Mouse (Mus musculus) adrenal gland, postnatal 25 days (tissue): ENCODE measurements at regions not wholly inside any gene's neighbourhood (a gene's known extent, or its start where the extent isn't known, plus 50 kb on each side); places are given as distances from the start of the nearest gene placed in this dataset.

ENCODE experiments used
- DNase-seq: peaks from one replicate; pipeline ENCODE4 v3.0.0; 2021; ENCODE audit warnings: mixed read lengths

DNA sequence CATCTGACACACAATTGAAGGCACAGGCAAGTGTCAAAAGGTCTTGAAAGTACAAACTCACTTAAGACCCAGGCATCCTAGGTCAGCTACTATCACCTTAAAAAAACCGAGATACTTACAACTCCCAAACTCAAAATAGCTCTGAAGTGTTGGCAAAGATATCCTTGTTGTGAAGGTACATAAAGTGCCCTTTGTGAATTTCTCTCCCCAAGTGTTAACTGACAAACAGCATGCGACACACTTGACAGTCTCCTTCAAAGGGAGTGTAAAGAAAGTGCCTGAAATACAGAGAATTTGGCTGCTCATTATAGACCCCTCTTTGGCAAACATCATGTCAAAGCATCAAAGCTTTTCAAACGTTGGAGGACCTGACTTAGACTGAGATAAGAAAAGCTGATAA lies 2634.2 kb downstream of the 9330182O14Rik start:
- DNase-seq: no peak

DNA sequence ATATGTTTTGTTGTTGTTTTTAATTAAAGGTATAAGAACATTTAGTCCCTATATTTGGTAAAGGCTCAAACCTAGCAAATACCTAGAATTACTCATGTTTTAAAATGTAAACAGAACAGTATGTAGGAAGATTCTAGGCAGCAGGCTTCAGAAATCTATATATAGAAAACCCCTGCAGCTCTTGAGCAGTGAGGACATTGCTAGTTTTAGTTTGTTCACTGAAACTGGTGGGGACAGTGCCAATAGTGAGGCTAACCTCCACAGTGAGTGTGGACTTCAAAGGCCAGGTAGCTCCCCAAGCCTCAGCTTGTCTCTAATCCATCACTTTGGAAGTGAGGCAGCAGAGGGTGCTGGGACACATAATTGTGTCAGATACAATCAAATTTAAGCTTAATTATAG lies 2645.7 kb downstream of the 9330182O14Rik start:
- no peak for DNase-seq

DNA sequence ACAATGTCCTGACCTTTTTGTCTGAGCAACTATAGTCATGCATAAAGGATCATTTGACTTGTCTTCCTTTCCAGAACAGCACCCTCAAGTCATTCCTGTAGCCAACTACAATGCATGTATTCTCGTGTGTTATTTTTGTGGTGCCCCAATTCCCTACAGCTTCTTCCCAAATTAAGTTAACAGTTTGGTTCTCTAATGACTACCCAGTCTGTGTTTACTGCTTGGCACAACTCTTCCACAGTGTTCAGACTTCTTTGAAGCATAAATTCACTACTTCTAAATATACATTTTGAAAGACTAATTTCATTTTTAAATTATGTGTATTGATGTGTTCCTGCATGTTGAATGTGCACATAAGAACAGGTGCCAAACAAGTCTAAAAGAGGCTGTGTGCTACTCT lies 2667.1 kb downstream of the 9330182O14Rik start:
- DNase-seq: no peak

DNA sequence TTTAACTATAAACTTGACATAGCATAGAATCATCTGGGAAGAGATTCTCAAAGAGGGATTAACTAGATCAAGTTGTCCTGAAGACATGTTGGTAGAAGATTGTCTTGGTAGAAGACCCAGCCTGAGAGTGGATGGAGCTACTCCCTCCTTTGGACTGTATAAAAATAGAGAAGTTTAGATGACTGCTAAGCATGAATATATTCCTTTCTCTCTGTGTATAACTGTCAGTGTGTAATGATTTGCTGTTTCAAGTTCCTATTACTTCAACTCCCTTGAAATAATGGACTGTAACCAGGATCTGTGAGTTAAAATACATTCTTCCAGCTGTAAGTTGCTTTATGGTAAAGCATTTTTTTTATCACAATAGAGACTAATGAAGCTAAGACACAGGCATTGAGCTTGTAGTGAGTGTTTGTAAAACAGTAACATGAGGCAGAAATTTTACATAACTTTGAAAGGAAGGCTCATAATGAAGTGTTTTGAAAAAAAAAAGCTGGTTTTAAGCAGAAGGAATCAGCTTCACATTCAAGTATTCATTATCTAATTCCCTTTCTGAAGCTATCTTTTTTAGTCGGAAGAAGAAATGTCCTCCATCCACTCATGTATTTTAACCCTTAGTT lies 2676.8 kb downstream of the 9330182O14Rik start:
- DNase-seq: no peak

DNA sequence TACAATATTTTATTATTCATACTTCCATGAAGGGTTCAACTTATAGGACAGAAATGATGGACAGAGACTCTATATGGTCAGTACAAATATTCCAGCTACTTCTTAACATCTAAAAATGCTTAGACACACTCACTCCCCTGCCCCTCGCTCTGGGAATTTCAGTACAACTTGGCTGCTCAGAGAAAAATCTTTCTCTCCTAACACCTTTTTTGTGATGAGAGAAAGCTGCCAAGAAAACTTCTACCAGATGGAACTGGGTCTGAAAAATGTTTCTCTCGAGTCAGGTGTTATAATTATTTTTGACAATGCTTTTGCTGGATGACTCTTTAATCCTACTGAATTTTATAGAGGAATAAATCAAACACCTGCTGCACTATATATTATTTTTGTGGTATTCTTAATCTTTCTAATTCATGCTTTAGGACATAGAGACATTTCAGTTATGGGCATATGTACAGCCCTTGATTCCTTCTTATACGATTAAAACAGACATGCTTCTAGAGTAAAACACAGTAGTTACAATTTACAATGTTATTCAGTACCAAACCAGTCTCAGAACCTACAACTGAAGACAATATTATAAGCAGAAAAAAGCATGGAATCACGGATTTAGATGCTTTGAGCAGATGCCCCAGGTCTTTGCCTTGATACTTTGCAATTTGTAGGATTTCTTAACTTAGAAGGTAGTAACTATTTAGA lies 2681.0 kb downstream of the 9330182O14Rik start:
- no peak for DNase-seq

DNA sequence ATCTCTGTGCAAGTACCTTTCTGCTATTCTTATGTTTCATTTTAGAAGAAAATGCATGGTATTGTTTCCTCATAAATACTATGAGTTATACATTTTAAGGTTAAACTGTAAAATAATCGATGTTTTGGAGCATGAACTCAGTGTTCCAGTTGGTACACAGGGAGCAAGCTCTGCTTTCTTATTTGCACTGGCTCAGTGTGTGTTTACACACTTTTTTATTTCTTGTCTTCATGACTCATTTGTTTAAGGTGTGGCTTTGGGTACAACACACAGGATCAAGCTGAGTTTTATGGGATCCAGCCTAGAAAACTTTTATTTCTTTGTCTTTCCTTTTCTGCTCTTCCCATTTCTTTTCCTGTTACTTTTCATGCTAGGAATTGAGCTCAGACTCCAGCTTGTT lies 2704.7 kb downstream of the 9330182O14Rik start:
- no peak for DNase-seq

DNA sequence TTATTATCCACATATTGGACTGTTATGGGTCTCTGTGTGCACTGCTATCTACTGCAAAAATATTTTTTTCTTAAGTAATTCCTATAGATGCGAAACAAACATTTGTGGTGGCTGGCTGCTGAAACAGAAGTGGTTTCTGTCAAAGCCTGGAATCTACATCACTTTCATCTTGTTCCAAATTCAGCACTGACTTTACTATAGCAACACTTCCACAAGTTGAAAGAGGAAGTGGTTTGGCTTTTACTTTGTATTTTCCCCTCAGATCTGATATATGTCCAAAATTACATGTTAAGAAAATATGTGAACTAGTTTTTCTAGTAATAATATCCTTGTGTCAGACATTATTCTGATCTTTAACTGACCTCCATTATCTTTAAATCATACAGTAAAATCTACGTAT lies 2715.8 kb downstream of the 9330182O14Rik start:
- DNase-seq: no peak

DNA sequence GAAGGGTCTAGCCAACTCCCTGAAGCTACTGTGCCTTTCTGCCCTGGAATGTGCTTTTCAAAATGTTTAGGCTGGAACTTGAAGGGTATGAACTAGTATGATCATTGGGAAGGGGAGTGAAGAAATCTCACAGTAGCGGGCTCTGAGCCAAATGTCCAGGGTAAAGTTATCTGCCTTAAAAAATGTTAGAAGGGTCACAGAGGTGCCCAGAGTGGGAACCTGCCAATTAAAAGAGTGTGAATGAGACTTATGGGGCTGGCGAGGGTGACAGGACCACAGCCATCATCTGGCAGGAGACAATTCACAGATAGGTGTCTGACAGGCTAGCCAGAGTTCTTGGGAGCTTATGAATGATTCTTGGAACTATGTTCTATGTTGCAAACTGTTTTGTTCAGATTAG lies 2738.3 kb downstream of the 9330182O14Rik start:
- no peak for DNase-seq

DNA sequence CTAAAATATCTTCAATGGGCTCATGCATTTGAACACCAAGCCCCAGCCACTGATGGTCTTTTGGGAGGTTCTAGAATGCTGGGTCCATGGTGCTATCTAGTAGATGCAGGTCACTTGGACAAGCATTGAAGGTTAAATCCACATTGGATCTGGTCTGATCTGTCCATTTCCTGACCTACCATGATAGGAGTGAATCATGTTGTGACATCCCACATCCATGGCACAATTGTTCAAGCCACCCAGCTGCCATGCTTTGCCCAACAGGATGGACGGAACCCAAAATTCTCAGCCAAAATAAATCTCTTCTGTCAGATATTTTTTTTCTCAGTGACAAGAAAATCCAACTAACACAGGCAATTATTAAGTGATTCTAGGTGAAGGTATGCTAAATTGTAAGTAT lies 2760.4 kb downstream of the 9330182O14Rik start:
- DNase-seq: no peak

DNA sequence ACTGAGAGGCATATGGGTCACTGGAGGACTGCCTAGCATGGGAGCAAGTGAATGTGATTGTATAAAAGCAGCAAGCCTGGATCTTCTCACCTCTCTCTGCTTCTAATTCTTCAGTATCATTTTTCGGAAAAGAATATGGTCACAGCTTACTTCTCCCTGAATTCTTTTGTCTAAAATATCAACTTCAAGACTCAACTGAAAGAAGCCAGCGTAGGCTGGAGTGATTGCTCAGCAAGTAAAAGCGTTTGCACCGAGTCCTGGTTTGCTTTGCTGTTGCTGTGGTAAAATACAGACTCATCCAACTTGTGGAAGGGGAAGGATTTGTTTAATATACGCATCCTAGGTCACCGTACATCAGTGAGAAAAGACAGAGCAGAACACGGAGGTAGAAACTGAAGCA lies 2765.9 kb downstream of the 9330182O14Rik start:
- no peak for DNase-seq

DNA sequence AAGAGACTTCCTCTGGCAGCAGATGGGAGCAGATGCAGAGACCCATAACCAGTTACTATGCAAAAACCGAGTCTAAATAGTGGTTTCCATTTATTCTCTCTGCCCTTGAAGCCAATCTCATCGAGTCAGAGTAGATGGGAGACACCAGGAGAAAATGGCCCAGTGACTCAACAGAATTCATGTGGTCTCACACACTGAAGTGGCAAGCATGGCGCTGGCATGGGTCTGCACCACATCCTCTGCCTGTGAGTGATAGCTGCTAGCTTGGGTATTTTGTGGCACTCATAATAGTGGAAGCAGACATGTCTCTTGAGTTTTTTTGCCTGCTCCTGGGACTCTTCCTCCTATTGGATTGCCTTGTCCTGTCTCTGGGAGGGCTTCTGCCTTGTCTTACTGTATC lies 2767.6 kb downstream of the 9330182O14Rik start:
- DNase-seq: no peak

DNA sequence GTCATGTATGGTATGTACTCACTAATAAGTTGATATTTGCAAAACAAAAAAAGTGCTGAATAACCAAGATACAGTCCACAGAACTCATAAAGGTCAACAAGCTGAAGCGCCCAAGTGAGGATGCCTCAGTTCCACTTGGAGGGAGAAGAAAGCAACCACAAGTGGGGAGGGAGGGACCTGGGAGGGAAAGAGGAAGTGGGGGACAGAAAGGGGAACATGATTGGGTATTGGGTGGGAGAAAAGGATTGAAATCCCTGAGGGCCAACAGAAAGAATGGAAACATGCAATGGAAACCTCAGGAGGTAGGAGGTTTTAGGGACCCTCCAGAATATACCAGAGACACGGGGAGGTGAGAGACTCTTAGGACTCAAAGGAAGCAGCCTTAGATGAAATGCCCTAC lies 2777.2 kb downstream of the 9330182O14Rik start:
- no peak for DNase-seq

DNA sequence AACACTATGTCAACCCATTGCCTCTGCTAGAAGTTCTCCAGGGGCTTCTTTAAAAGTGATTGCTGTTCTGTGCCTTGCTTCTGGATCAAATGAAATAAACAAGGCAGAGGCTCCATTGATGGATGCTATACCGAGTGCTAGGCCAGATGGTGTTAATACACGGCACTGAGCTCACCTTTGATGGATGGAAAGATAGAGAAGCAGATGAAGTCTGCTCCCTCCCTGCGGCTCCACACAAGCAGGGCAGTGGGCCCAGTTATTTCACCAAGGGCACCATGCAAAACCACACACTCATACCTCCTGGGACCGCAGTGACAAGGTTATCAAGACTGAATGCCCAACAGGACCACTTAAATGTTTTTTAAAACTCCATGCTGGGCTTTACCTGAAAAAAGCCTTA lies 2778.7 kb downstream of the 9330182O14Rik start:
- DNase-seq: no peak

DNA sequence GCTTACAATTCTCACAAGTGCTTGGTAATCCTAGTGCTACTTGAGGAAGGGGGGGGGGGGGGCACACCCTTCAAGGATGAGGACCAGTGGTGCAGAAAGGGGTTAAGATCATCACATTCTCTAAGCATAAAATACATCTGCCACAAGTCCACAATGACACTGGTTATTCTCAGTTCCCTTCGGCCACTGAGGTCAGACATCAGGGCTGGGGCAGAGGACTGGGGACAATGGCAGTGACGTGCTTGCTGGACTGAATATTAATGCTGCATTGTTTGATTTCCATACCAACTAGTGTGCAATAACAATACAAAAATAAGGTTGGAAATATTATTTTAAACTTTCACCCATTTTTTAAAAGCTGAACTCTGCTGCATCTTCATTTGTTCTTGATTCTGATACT lies 2779.1 kb downstream of the 9330182O14Rik start:
- no peak for DNase-seq

DNA sequence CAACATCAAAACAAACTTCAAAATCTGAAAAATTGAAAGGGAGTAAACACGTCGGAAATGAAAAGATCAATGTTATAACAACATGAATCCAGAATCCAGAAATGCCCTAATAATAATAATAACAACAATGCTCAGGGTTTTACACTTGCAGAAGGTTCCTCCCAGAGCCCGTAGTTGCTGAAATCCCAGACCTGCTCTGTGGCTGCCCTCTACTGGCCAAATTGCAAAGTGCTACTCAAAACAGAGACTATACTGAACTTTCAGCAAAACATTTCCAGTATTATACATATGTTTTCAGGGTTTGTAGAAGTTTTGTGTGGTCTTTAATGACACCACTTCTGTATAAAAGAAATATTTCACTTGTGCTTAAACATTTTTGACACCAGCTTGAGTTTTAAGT lies 2779.9 kb downstream of the 9330182O14Rik start:
- DNase-seq: peak; percentile 37

DNA sequence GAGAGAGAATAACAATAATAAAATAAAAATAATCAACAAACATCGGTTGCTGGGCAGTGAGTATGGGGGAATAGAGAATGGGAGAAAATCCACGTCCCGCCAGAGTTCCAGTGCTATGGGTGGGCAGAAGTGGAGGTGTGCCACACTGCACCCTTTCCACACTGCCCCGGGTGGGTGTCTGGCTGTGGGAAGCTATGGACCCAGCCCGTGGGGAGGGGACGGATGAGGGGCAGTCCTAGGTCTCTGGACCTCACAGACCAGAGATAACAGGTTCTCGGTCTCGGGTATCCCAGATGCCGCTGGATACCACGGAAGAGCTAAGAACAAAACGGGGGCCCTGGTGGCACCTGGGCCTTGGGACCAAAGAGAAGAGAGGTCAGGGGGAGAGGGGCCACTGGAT lies 2781.0 kb downstream of the 9330182O14Rik start:
- no peak for DNase-seq

DNA sequence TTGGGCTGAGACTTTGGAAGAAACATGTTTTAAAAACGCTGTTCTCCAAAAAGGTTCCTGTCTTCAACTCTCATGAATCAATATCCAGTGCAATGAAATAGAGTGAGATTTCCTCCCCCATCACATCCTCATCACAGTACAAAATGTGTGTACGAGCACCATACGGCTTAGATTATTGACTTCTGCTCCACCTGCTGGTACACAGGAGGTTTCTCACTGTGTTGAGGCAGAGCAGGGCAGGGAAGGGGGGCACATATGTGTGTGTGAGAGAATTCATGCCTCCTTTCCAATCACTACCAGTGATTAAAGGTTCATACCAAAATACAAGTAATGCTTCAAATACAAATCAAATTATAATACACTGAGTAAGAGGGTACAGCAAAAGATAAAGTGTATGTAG lies 2787.5 kb downstream of the 9330182O14Rik start:
- no peak for DNase-seq

DNA sequence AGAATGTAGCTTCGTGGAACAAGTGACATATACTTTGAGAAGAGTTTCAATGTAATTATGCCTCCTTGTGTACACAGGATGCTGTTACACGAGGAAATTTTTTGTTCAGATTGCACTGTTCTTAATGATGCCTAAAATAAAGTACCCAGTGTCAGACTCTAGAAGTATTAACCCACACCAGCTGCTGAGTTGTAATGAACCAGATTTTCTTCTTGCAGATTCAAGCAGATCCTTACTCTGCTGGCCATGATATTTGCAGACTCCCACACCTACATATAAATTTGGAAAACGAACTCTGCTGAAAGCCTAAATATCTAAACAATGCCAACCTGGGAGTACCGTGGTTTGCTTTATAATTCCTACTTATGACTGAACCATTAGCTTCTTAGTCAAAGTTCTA lies 2794.2 kb downstream of the 9330182O14Rik start:
- DNase-seq: no peak

DNA sequence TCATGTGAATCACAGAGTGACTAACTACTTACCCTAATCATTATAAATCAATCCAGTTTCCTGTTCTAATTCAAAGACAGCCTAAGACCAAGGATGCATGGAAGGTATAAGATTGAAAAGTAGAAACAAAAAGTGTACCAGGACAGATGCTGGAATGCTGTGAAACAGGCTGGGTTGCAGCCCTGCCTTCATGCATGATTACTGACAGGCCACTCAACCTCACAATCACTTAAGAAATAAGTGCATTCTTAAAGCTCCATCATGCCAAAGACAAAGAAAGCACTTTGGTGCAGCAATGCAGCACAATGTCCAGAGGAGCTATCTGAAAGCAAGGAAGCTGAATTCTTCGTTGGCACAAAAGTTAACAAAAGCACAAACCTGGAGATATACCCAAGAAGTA lies 2810.4 kb downstream of the 9330182O14Rik start:
- DNase-seq: no peak

DNA sequence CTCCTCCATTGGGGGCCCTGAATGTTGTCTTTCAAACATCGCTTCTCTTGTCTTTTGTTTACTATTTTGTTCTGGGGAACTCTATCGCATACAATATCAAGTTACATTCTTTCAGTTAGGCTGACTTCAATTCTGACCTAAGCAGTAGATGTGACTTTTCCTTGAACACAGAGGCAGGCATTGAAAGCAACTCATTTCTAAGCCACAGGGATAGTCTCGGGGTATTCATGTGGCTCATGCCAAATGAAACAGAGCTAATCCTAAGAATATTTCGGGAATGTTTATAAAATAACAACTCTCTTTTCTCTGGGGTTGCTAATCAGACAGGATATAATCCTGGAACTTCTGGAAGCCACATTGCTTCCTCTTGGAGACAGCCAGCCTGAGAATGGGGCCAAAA lies 2821.0 kb downstream of the 9330182O14Rik start:
- DNase-seq: no peak

DNA sequence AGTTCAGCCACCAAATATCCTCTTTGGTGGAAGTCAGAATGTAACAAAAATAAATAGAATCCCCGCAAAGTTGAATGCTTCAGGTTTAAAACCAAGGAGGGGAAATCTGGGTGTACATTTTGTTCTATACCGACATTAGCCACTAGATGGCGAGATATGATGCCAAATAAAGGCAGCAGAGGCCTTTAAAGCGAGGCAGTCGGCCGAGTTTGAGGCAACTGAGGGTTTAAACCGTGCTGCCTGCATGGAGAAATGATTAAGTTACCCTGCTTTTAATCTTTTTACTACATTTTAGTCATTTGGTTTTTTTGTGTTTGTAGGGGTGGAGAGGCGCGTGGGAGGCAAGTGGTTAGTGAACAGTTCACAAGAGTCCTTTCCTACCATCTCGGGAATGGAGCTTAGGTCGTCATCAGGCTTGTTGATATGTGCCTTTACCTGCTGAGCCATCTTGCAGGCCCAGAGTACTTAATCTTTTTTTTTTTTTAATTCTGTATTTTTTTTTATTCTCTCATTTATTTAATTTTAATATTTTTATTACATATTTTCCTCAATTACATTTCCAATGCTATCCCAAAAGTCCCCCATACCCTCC lies 2828.7 kb downstream of the 9330182O14Rik start:
- peak; percentile 12 for DNase-seq

DNA sequence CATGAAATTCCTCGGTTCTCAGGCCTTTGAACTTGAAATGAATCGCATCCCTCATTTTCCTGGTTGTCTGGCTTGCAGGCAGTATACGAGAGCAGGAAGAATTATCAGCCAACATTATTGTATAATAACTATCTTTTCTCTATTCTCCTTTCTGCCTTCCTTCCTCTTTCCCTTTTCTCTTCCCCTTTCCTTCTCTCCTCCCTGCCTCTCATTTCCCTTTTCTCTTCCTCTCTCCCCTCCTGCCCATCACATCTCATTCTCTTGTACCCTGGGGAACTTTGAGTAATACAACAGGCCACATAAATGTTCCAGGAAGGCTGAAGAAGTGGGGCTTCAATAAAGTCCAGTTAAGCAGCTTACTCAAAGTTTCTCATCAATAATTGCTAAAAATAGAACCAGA lies 2831.1 kb downstream of the 9330182O14Rik start:
- no peak for DNase-seq
